9 mouse cellular contexts compared by ENCODE assay signal in the genomic region with DNA sequence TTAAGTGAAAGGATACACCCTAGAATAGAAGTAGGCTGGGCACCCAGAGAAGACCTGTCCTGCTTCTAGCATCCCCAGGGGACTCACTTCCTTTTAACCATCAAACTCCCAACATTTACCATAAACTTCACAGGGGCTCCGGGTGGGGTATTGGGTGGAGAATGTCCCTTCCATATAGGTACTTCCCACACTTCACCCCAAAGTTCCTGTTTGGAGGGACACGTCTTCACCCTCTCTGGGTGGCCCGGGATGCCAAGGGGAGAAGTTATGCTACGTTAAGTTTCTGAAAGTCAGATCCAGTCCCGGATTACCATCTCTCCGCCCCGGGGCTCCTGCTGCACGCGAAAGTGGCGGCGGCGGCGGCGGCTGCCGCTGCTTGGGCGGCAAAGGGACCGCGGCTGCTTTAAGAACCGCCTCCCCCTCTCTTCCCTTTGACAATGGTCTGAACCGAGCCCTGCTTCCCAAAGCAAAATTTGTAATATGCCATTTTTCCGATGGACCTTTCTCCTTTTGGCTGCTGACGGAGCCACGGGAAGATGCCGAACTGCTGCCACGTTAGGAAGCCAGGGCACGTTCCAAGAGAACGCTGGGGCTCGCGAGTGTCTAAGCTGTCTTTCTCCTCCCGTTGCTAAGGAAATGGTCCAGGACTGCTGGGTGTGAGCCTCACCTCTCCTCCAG. TPM values are rescaled to one million over a fixed set of nuclear protein-coding genes. Genes with fewer than 3 reads are reported as not detected.
DNase-seq lines count a peak whose midpoint lies in the region; ATAC-seq and TF ChIP-seq lines count a peak whose summit lies in the region.
"Had no signal": no experiment of that assay in that cellular context is flagged by ENCODE, and none has a peak within 500 bp of the region (broad histone marks: within the 10 kb centered on the region; RNA-seq: fewer than 3 reads in every experiment).

Gene Ppfia2, plus strand, starts transcription at position 485 of the 678 bp plus-strand sequence.

- H3K36me3 ChIP-seq in E14TG2a.4 (ENCODE audit: insufficient read depth, low read length): no peaks in the 10 kb centered on the region
- H3K36me3 ChIP-seq in forebrain, embryonic 12.5 days (replicated peaks): no peaks in the 10 kb centered on the region
- no peaks in the 10 kb centered on the region for H3K36me3 ChIP-seq in liver, embryonic 16.5 days (ENCODE audit: control insufficient read depth, insufficient read depth)

- ATAC-seq in forebrain, embryonic 12.5 days (ENCODE audit: low FRiP score): peak; percentile 86
- ATAC-seq in hematopoietic stem cell, adult 5-6 weeks (replicated peaks in 1 of 2; ENCODE audit: insufficient read depth in 1 of 2, low FRiP score in 2 of 2, low TSS enrichment in 1 of 2, low read depth in 1 of 2, poor library complexity in 2 of 2, severe bottlenecking in 2 of 2): peak; percentile 46 to 51; a peak in 3 of 4 replicates
- ATAC-seq in liver, embryonic 16.5 days (ENCODE audit: low read depth): no peak

- H3K4me1 ChIP-seq in E14TG2a.4 (replicated peaks; ENCODE audit: low read depth, low read length): peaks cover 13% of the 10 kb centered on the region
- no peaks in the 10 kb centered on the region for H3K4me1 ChIP-seq in brown adipose tissue, adult 24 weeks (ENCODE audit: control insufficient read depth, insufficient read depth, insufficient read length, low read length)
- H3K4me1 ChIP-seq in forebrain, embryonic 12.5 days: no peaks in the 10 kb centered on the region
- H3K4me1 ChIP-seq in liver, embryonic 16.5 days (ENCODE audit: control insufficient read depth, low read depth, low read length): no peaks in the 10 kb centered on the region

- no peak for TF ChIP-seq CTCF in E14TG2a.4 (conservative IDR thresholded peaks at IDR 0.05; ENCODE audit: low read length)

- DNase-seq in layer of hippocampus, adult 8-10 months (ENCODE audit: low spot score in 2 of 2): peak; percentile 63 to 72
- DNase-seq in right cerebral cortex, adult 18-20 months: peak; percentile 81
- no peak for DNase-seq in thymus, postnatal 0 days (ENCODE audit: low spot score)

- peak within 1 kb of the TSS; percentile 93 for H3K4me2 ChIP-seq in forebrain, embryonic 12.5 days
- H3K4me2 ChIP-seq in liver, embryonic 16.5 days (ENCODE audit: low read depth, low read length): peak within 1 kb of the TSS; percentile 46

- no peak within 1 kb of the TSS for H3K27ac ChIP-seq in brown adipose tissue, adult 24 weeks (replicated peaks; ENCODE audit: low read depth, low read length)
- H3K27ac ChIP-seq in forebrain, embryonic 12.5 days: peak within 1 kb of the TSS; percentile 75; the same call in 1 of the 2 replicates
- no peak within 1 kb of the TSS for H3K27ac ChIP-seq in liver, embryonic 16.5 days (ENCODE audit: low read length)

- WGBS in forebrain, embryonic 12.5 days: under 1% methylated on average over 30 of the region's 30 CpGs
- under 1% methylated on average over 30 of the region's 30 CpGs for WGBS in liver, embryonic 16.5 days (ENCODE audit: insufficient replicate concordance)

- H3K27me3 ChIP-seq in E14TG2a.4 (ENCODE audit: insufficient read depth, low read length): peaks cover 32% of the 10 kb centered on the region
- peaks cover 3% of the 10 kb centered on the region; the same call in 1 of the 2 replicates for H3K27me3 ChIP-seq in forebrain, embryonic 12.5 days
- peaks cover 21% of the 10 kb centered on the region for H3K27me3 ChIP-seq in liver, embryonic 16.5 days (ENCODE audit: control insufficient read depth, insufficient read depth, low read depth, low read length)

- no peaks in the 10 kb centered on the region for H3K9me3 ChIP-seq in E14TG2a.4 (ENCODE audit: low read length)
- H3K9me3 ChIP-seq in forebrain, embryonic 12.5 days: no peaks in the 10 kb centered on the region
- no peaks in the 10 kb centered on the region for H3K9me3 ChIP-seq in liver, embryonic 16.5 days (replicated peaks; ENCODE audit: control insufficient read depth, low read length)

- peak within 1 kb of the TSS; percentile 73 for H3K4me3 ChIP-seq in E14TG2a.4 (replicated peaks; ENCODE audit: low read length)
- H3K4me3 ChIP-seq in brown adipose tissue, adult 24 weeks (ENCODE audit: insufficient read depth, low read depth, low read length): peak within 1 kb of the TSS; percentile 50
- H3K4me3 ChIP-seq in forebrain, embryonic 12.5 days (replicated peaks): peak within 1 kb of the TSS; percentile 59
- H3K4me3 ChIP-seq in liver, embryonic 16.5 days (ENCODE audit: low read depth, low read length): peak within 1 kb of the TSS; percentile 18; the same call in 1 of the 2 replicates

- H3K9ac ChIP-seq in forebrain, embryonic 12.5 days: peak within 1 kb of the TSS; percentile 64
- H3K9ac ChIP-seq in liver, embryonic 16.5 days (ENCODE audit: low read depth, low read length): no peak within 1 kb of the TSS

RNA-seq across cellular contexts. Expression of gene Ppfia2, which starts in this region (rescaled TPM):
- polyA plus RNA-seq in brown adipose tissue, adult 24 weeks (2012; ENCODE audit: insufficient read depth, insufficient read length, missing spikeins): 0.36 and 0.58 TPM in 2 replicates
- 8.9 and 9.9 TPM in 2 replicates for polyA plus RNA-seq in forebrain, embryonic 12.5 days (2016; fragmentation: Nextera tagmentation; extraction: Ambion mirVana)
- not detected in 2 replicates for total RNA-seq in hematopoietic stem cell, adult 5-6 weeks (2017)
- 100 to 1,000 TPM; 113 to 131 (median 124) TPM for total RNA-seq in layer of hippocampus, adult 8-10 months (2022)
- polyA plus RNA-seq in liver, embryonic 16.5 days (2015; fragmentation: Nextera tagmentation; extraction: Ambion mirVana): 0.01 and 0.04 TPM in 2 replicates
- 0.05 and 0.12 TPM in 2 replicates for polyA plus RNA-seq in thymus, postnatal 0 days (2015; fragmentation: Nextera tagmentation; extraction: Ambion mirVana)
- total RNA-seq: MEL had no signal

Comparison
In these comparisons a context has a peak if more than half of its experiments do, and no peak if none do; other contexts are left out.
1. RNA of gene Ppfia2 (total RNA-seq): 113 to 131 TPM in layer of hippocampus, adult 8-10 months; not detected in hematopoietic stem cell, adult 5-6 weeks; every median in the first group is over 100 times any median in the second.
2. Peak in ATAC-seq in hematopoietic stem cell, adult 5-6 weeks; RNA of the gene not detected or under 1 TPM.
3. H3K4me3 ChIP-seq: peak in every context shown above with its lines; median percentile 73 in E14TG2a.4; 59 in forebrain, embryonic 12.5 days; 50 in brown adipose tissue, adult 24 weeks; 18 in liver, embryonic 16.5 days.